Mouse (Mus musculus): ENCODE measurements around the gene Aaas.

Gene Aaas

DNA sequence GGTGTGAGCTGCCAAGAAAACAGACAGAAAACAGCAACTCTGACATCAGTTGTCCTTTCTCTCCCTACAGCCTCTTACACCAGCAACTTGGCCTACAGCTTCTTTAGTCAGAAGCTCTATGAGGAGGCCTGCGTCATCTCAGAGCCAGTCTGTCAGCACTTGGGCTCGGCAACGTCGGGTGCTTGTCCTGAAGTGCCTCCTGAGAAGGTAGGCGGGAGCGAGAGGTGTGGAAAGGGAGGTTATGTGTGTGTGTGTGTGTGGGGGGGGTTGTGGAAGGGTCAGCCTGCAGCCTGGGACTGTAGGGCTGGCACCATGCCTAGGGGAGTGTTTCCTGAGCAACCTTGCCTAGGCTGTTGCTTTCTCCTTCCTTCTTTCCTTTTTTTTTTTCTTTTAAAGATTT lies 48.0 kb downstream of the Aaas start:
- DNase-seq: no peak

DNA sequence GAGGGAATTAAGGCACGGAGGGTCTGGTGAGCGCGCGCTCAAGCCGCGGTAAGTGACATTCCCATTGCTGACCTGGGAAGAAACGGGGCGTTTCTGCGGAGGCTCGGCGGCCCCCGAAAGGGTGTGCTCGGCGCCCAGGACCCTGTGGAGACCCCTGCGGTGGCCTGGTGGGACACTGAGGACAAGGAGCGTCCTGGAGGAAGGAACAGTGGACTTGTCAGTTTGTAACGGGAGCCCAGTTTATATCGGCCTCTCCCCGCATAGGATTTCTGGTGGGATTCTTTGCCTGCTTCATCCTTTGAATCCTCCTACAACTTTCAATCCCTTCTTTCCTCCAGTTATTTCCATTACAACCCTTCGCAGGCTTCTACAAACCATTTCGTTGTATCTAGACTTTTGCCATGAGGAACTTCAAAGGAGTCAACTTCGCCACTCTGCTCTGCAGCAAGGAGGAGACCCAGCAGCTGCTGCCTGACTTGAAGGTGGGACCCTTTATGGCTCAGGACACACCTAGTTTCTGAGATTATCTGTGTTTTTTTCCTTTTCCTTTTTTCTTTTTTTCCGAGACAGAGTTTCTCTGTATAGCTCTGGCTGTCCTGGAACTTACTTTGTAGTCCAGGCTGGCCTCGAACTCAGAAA lies 54.1 kb downstream of the Aaas start:
- DNase-seq: no peak

DNA sequence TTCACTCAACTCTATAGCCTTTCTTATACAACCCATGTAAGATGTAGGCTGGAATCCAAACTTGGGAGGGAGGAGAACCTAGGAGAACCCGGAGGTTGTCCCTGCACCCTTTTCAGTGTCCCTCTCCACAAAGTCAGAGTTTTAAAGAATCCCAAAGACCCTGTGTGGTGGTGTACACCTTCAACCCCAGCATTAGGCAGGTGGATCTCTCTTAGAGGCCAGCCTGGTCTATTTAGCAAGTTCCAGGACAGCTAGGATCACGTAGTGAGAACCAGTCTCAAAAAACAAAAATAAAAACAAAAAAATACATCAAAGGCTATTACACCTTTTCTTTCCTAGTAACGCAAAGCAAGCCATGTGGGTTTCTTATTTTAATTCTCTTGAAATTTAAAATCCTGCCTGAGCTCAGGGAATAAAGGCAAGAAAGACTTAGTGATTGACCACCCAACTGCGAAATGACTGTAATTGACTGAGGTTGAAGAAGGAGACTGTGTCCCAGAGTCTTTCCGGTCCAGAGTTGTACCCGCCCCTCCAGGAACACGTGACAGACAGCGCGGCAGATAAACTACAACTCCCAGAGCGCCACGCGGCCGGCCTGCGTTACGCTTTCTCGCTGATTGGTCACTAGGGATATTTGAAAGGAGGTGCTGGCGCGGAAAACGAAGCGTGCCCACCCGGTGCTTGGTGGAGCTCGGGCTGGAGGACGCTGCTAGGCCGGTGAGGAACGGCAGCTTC lies 54.8 kb downstream of the Aaas start, which contains the start of gene Espl1:
TSS of gene Espl1 (plus strand) at position 634 of the 735 bp plus-strand sequence.
- DNase-seq: peak; percentile 86
